Comparison of ENCODE assay signal across 32 mouse cellular contexts in the genomic region with DNA sequence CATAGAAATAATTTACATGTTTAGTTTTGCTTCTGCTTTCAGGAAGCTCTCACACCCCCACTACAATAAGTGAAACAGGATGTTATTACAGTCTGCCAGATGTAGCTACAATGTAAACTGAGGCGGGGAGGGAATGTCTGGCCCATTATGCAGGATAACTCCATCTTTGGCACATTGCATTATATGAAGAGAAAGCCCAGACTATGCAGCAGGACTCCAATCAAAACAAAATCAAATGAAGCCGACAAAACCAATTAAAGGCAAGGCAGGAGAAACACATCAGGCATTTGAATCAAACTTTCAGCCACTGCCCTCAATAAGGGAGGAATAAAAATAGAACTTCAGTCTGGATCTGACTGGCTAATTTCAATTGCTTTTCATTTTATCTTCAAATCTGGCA. TPM values are rescaled to one million over a fixed set of nuclear protein-coding genes. Genes with fewer than 3 reads are reported as not detected.
A peak's percentile ranks its signal among the peaks of the same experiment; 100 is the strongest.
DNase-seq lines count a peak whose midpoint lies in the region; ATAC-seq lines count a peak whose summit lies in the region.
"Had no signal": no experiment of that assay in that cellular context is flagged by ENCODE, and none has a peak within 500 bp of the region (broad histone marks: within the 10 kb centered on the region; RNA-seq: fewer than 3 reads in every experiment).

No protein-coding gene starts in this region.

- H3K9me3 ChIP-seq in forebrain, embryonic 14.5 days (replicated peaks; ENCODE audit: control insufficient read depth, low read length), result no peaks in the 10 kb centered on the region
- H3K9me3 ChIP-seq in forebrain, embryonic 10.5 days, result peaks cover 7% of the 10 kb centered on the region; the same call in 1 of the 2 replicates
- no peaks in the 10 kb centered on the region for H3K9me3 ChIP-seq in intestine, embryonic 16.5 days (ENCODE audit: control insufficient read depth, low read length)
- no peaks in the 10 kb centered on the region for H3K9me3 ChIP-seq in intestine, embryonic 15.5 days
- H3K9me3 ChIP-seq in embryonic facial prominence, embryonic 11.5 days (replicated peaks; ENCODE audit: control insufficient read depth, low read length), result no peaks in the 10 kb centered on the region
- H3K9me3 ChIP-seq: embryonic facial prominence, embryonic 15.5 days; G1E; liver, embryonic 15.5 days; megakaryocyte, embryonic 14.5 days; midbrain, embryonic 12.5 days; stomach, embryonic 15.5 days had no signal

- no peak overlapping the region for H3K27ac ChIP-seq in forebrain, embryonic 14.5 days (ENCODE audit: low read depth, low read length)
- H3K27ac ChIP-seq in forebrain, embryonic 10.5 days, result no peak overlapping the region
- H3K27ac ChIP-seq in intestine, embryonic 16.5 days (ENCODE audit: low read length), result peak overlapping the region; percentile 5; the same call in 1 of the 2 replicates
- H3K27ac ChIP-seq in intestine, embryonic 15.5 days, result no peak overlapping the region
- no peak overlapping the region for H3K27ac ChIP-seq in embryonic facial prominence, embryonic 11.5 days (replicated peaks; ENCODE audit: low read depth, low read length)
- H3K27ac ChIP-seq: embryonic facial prominence, embryonic 15.5 days; hindbrain, embryonic 13.5 days; liver, embryonic 15.5 days; midbrain, embryonic 12.5 days; neural tube, embryonic 13.5 days; stomach, embryonic 15.5 days had no signal

- no peaks in the 10 kb centered on the region for H3K36me3 ChIP-seq in forebrain, embryonic 14.5 days (ENCODE audit: control insufficient read depth, insufficient read depth, low read length)
- H3K36me3 ChIP-seq in forebrain, embryonic 10.5 days (replicated peaks), result no peaks in the 10 kb centered on the region
- no peaks in the 10 kb centered on the region for H3K36me3 ChIP-seq in intestine, embryonic 16.5 days (ENCODE audit: control insufficient read depth, insufficient read depth, low read length)
- no peaks in the 10 kb centered on the region for H3K36me3 ChIP-seq in intestine, embryonic 15.5 days
- no peaks in the 10 kb centered on the region for H3K36me3 ChIP-seq in embryonic facial prominence, embryonic 11.5 days (replicated peaks; ENCODE audit: control insufficient read depth, insufficient read depth, low read depth, low read length)
- H3K36me3 ChIP-seq: embryonic facial prominence, embryonic 15.5 days; G1E; hindbrain, embryonic 13.5 days; liver, embryonic 15.5 days; midbrain, embryonic 12.5 days; neural tube, embryonic 13.5 days; stomach, embryonic 15.5 days had no signal

- ATAC-seq in forebrain, embryonic 14.5 days, result no peak
- no peak for ATAC-seq in intestine, embryonic 16.5 days
- no peak for ATAC-seq in intestine, embryonic 15.5 days
- no peak for ATAC-seq in embryonic facial prominence, embryonic 11.5 days (replicated peaks; ENCODE audit: insufficient number of reproducible peaks, low FRiP score, low TSS enrichment, low read depth)
- ATAC-seq: Patski had no signal

- no peak overlapping the region for H3K9ac ChIP-seq in forebrain, embryonic 14.5 days (ENCODE audit: low read length)
- H3K9ac ChIP-seq in intestine, embryonic 16.5 days (ENCODE audit: low read depth, low read length), result no peak overlapping the region
- no peak overlapping the region for H3K9ac ChIP-seq in intestine, embryonic 15.5 days
- no peak overlapping the region for H3K9ac ChIP-seq in embryonic facial prominence, embryonic 11.5 days (replicated peaks; ENCODE audit: low read length)
- H3K9ac ChIP-seq: embryonic facial prominence, embryonic 15.5 days; hindbrain, embryonic 13.5 days; liver, embryonic 15.5 days; midbrain, embryonic 12.5 days; neural tube, embryonic 13.5 days; stomach, embryonic 15.5 days had no signal

- DNase-seq in forebrain, embryonic 14.5 days (ENCODE audit: low spot score), result peak; percentile 7
- no peak for DNase-seq in forebrain, embryonic 10.5 days (ENCODE audit: extremely low spot score, low spot score)
- DNase-seq in A20 (ENCODE audit: low read depth, low spot score), result peak; percentile 33
- DNase-seq in embryonic facial prominence, embryonic 11.5 days (ENCODE audit: low spot score), result peak; percentile 51
- DNase-seq in layer of hippocampus, postnatal 25 days (ENCODE audit: extremely low spot score in 1 of 2, low spot score in 1 of 2), result no peak
- DNase-seq in right cerebral cortex, postnatal 10 days (ENCODE audit: low spot score in 2 of 2), result no peak
- DNase-seq: adrenal gland, postnatal 10 days; cerebellum, adult 11-12 months; cerebellum, adult 9-11 months; embryo, embryonic 11 days; gastrocnemius, postnatal 25 days; heart, adult 18-20 months; heart, postnatal 4 days; kidney, adult 11 months; kidney, postnatal 14 days; layer of hippocampus, adult 9-11 months; liver; right cerebral cortex, postnatal 25 days; thymus, adult 18-20 months; thymus, postnatal 36 days had no signal

- no peaks in the 10 kb centered on the region for H3K4me1 ChIP-seq in forebrain, embryonic 14.5 days (ENCODE audit: control insufficient read depth, insufficient read depth, low read length)
- 0 out of 2 replicates have a peak, but pooled peaks cover 4% of the 10 kb centered on the region for H3K4me1 ChIP-seq in forebrain, embryonic 10.5 days
- H3K4me1 ChIP-seq in intestine, embryonic 16.5 days (ENCODE audit: control insufficient read depth, insufficient read depth, low read length), result no peaks in the 10 kb centered on the region
- no peaks in the 10 kb centered on the region for H3K4me1 ChIP-seq in intestine, embryonic 15.5 days (replicated peaks)
- H3K4me1 ChIP-seq in embryonic facial prominence, embryonic 11.5 days (ENCODE audit: control insufficient read depth, insufficient read depth, low read length), result no peaks in the 10 kb centered on the region
- H3K4me1 ChIP-seq: embryonic facial prominence, embryonic 15.5 days; hindbrain, embryonic 13.5 days; liver, embryonic 15.5 days; megakaryocyte, embryonic 14.5 days; midbrain, embryonic 12.5 days; stomach, embryonic 15.5 days had no signal

- no peaks in the 10 kb centered on the region for H3K27me3 ChIP-seq in forebrain, embryonic 14.5 days (replicated peaks; ENCODE audit: control insufficient read depth, insufficient read depth, low read length)
- H3K27me3 ChIP-seq in forebrain, embryonic 10.5 days (ENCODE audit: poor library complexity, severe bottlenecking), result no peaks in the 10 kb centered on the region
- H3K27me3 ChIP-seq in intestine, embryonic 16.5 days (replicated peaks; ENCODE audit: control insufficient read depth, insufficient read depth, low read length), result no peaks in the 10 kb centered on the region
- H3K27me3 ChIP-seq in intestine, embryonic 15.5 days (replicated peaks), result no peaks in the 10 kb centered on the region
- H3K27me3 ChIP-seq in embryonic facial prominence, embryonic 11.5 days (ENCODE audit: control insufficient read depth, insufficient read depth, low read length), result no peaks in the 10 kb centered on the region
- H3K27me3 ChIP-seq: embryonic facial prominence, embryonic 15.5 days; hindbrain, embryonic 13.5 days; liver, embryonic 15.5 days; midbrain, embryonic 12.5 days; neural tube, embryonic 13.5 days; Patski; stomach, embryonic 15.5 days had no signal

- 43% methylated on average over 2 of the region's 2 CpGs for WGBS in forebrain, embryonic 14.5 days
- 86% methylated on average over 2 of the region's 2 CpGs for WGBS in forebrain, embryonic 10.5 days
- 47% methylated on average over 2 of the region's 2 CpGs for WGBS in intestine, embryonic 16.5 days
- WGBS in intestine, embryonic 15.5 days, result 41% methylated on average over 2 of the region's 2 CpGs
- WGBS in embryonic facial prominence, embryonic 11.5 days, result 70% methylated on average over 2 of the region's 2 CpGs

- H3K4me3 ChIP-seq in forebrain, embryonic 14.5 days (ENCODE audit: low read depth, low read length), result no peak overlapping the region
- no peak overlapping the region for H3K4me3 ChIP-seq in forebrain, embryonic 10.5 days
- no peak overlapping the region for H3K4me3 ChIP-seq in intestine, embryonic 16.5 days (ENCODE audit: low read length)
- H3K4me3 ChIP-seq in intestine, embryonic 15.5 days (replicated peaks), result no peak overlapping the region
- H3K4me3 ChIP-seq in embryonic facial prominence, embryonic 11.5 days (ENCODE audit: low read depth, low read length), result no peak overlapping the region
- H3K4me3 ChIP-seq: embryonic facial prominence, embryonic 15.5 days; hindbrain, embryonic 13.5 days; liver, embryonic 15.5 days; megakaryocyte, embryonic 14.5 days; midbrain, embryonic 12.5 days; neural tube, embryonic 13.5 days; stomach, embryonic 15.5 days had no signal

- H3K4me2 ChIP-seq in forebrain, embryonic 14.5 days (ENCODE audit: low read length), result no peak overlapping the region
- no peak overlapping the region for H3K4me2 ChIP-seq in intestine, embryonic 16.5 days (ENCODE audit: low read depth, low read length)
- no peak overlapping the region for H3K4me2 ChIP-seq in intestine, embryonic 15.5 days (replicated peaks)
- H3K4me2 ChIP-seq in embryonic facial prominence, embryonic 11.5 days (ENCODE audit: low read depth, low read length), result no peak overlapping the region
- H3K4me2 ChIP-seq: embryonic facial prominence, embryonic 15.5 days; heart, embryonic 11.5 days; hindbrain, embryonic 13.5 days; liver, embryonic 15.5 days; midbrain, embryonic 12.5 days; neural tube, embryonic 13.5 days; stomach, embryonic 15.5 days had no signal

RNA-seq across cellular contexts. Expression of gene Usp47, which starts 25.9 kb away (rescaled TPM):
- 82.0 and 93.0 TPM in 2 replicates for polyA plus RNA-seq in forebrain, embryonic 14.5 days (2014; fragmentation: Nextera tagmentation; extraction: Ambion mirVana)
- 86.0 and 88.3 TPM in 2 replicates for polyA plus RNA-seq in forebrain, embryonic 10.5 days (2016; fragmentation: Nextera tagmentation; extraction: Ambion mirVana)
- polyA plus RNA-seq in intestine, embryonic 16.5 days (2015; fragmentation: Nextera tagmentation; extraction: Ambion mirVana), result 48.7 and 50.8 TPM in 2 replicates
- polyA plus RNA-seq in intestine, embryonic 15.5 days (2015; fragmentation: Nextera tagmentation; extraction: Ambion mirVana), result 55.9 and 61.5 TPM in 2 replicates
- 105 and 110 TPM in 2 replicates for polyA plus RNA-seq in embryonic facial prominence, embryonic 11.5 days (2014; fragmentation: Nextera tagmentation; extraction: Ambion mirVana)
- 10 to 100 TPM; 63.4 to 67.6 TPM for total RNA-seq in layer of hippocampus, postnatal 25 days (2021)

Comparison
In these comparisons a context has a peak if more than half of its experiments do, and no peak if none do; other contexts are left out.
1. DNase-seq: peak in forebrain, embryonic 14.5 days (single experiment), A20 (single experiment) and embryonic facial prominence, embryonic 11.5 days (single experiment); none in forebrain, embryonic 10.5 days (single experiment), layer of hippocampus, postnatal 25 days (0 of 2) and right cerebral cortex, postnatal 10 days (0 of 2).